Mouse (Mus musculus) lung, adult 2 months (tissue): ENCODE results near the gene Rgs3.

Source experiments
- CTCF ChIP-seq: fragments of 200-500 bp; IDR thresholded peaks from 2 replicates; pipeline ENCODE4 v1.5.1; 2011; ENCODE audit warnings: mild to moderate bottlenecking, low read length, control low read depth; ENCODE audit not compliant: insufficient read depth
- POLR2A ChIP-seq: fragments of 200-500 bp; IDR thresholded peaks from 2 replicates; pipeline ENCODE4 v1.6.1; 2011; ENCODE audit warnings: low read depth, mild to moderate bottlenecking, control low read depth, low read length, borderline replicate concordance; ENCODE audit errors: extremely low read depth

DNA sequence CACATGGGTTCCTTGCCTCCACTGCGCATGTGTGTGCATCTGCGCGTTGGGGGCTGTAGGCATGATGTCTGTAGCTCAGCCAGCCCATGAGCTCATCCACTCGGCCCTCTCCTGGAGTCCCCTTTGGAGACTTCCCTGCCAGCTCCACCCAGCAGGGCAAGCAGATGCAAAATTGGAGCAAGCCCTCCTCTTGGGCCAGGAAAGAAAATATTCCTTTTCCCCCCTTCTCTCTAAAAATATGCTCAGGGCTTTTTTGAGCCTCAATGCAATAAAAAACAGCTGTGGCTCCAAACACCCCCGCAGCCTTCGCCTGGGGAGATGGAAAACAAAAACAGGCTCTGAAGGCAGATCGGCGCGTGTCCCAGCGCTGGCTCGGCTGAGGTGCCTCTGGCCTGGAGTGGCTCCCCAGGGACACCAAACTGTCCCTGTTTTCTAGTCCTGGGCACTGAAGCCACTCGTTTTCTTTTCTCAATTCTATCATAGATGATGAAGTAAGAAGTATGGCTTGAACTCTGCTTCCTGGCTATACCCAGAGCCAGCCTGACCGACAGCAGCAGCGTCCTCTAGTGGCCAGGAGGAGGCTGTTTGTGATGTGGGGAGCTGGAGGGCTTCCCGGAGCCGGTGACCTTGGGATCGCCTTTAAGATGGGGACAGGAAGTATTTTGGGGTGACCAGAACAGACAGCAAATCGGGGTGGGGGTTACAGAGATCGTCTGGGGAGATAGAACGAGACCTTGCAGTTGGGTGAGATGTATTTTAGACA is 168.1 kb downstream of the Rgs3 start:
- TF ChIP-seq CTCF: no peak
- TF ChIP-seq POLR2A: no peak
